Mouse (Mus musculus) mouse trophoblast stem cell (cell line): ENCODE data around the gene Cep85l.

Experiments used
- in situ Hi-C, 2 experiments: fragments of 300-500 bp; cut with MseI, MboI; formaldehyde crosslinking; loops; 2 replicates in 1 of 2; 3 replicates in 1 of 2; pipeline ENCODE4 v1.15.1; 2025

Gene Cep85l

DNA sequence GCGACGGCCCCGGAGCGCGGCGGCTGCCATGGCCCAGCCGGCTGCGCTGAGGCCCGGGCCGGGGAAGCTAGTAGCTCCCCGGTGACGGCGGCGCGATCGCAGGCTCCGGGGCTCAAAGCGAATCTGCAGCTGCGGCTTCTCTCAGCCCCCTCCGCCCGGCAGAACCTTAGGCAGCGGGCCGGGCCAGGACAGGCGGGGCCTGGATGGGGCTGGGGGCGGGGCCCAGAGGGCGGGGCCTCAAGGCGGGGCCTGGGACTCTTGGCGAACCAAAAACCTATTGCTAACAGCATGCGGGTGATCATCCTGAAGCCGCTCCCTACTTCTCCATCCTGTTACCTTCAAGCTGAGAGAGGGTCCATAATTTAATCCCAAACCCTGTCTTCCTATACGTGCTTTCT is at the start of gene Cep85l:
TSS of gene Cep85l (minus strand) at position 239 of the 398 bp plus-strand sequence.
- in situ Hi-C loops = no loop called here

GRCm38 (mm10) chr10:53428695-53429447 is 49.1 kb upstream of the Cep85l start:
- in situ Hi-C loops = no loop called here

DNA sequence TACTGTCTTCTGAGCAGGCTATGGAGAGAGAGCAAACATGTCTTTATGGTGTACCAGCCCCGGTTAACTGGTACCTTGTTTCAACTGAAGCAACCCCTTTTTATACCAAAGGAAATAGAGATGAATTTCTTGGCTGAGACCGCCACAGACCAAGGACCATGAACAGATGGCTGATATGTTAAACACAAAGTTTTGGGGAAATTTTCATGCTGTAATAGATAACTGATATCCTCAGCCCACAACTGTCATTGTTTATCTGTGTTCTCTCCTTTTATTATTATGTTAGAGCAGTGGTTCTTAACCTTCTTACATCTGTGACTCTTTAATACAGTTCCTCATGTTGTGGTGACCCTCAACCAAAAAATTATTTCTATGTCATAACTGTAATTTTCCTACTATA is 46.8 kb upstream of the Cep85l start:
- in situ Hi-C loops = no loop called here

DNA sequence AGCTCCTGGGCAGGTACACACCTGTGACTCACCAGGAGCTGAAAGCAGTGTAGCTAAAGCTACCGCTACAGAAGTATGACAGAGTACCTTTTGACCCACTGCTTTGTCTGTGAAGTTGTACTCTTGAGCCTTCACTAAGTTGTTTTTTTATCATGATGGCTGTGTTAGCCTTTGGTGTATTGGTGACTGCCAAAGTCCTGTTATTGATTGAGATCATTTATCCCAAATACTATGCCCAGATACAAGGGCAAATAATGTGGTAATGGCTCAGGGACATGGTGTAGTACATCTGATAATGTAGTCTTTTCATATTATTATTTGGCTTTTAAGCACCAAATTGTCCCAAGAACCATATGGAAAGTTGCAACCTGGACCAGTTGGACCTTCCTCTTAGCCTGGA is 43.3 kb upstream of the Cep85l start:
- in situ Hi-C loops = no loop called here

GRCm38 (mm10) chr10:53422206-53422605 is 42.5 kb upstream of the Cep85l start:
- in situ Hi-C loops = no loop called here

DNA sequence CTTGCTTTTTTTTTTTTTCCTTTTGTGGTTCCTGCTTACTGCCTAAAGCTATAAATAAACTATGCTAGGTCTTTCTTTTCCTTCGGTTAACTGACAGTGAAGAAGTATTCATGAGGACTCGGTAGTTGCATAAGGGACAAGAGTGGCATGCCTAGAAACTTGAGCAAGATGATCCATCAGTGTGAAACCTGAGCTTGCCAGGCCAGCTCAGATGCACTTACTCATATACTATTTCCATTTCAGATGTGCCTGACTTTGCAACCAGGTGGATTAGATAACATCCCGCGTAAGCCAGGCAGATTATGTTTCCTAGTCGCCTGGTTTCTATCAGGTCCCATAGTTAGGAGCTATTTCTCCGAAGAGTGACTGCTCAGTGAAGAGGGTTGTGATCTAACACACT is 41.9 kb upstream of the Cep85l start:
- in situ Hi-C loops = no loop called here

DNA sequence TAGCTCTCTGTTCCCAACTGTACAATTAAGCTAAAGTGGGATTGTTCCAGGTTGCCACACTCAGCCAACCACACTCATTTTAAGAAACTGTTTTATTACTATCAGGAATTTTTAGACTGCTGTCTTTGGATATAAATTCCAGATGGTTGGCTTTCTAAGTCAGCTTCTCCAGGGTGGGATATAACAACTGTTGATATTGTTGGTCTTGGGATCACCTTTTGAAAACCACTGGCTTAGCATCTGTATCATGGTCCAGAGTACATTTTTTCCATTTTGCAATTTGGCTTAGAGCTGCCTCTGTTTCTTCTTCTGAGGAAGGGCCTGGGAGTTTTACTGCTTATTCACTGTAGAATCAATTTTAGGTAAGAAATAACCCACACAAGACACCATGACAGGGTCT is 40.3 kb upstream of the Cep85l start:
- in situ Hi-C loops = no loop called here

DNA sequence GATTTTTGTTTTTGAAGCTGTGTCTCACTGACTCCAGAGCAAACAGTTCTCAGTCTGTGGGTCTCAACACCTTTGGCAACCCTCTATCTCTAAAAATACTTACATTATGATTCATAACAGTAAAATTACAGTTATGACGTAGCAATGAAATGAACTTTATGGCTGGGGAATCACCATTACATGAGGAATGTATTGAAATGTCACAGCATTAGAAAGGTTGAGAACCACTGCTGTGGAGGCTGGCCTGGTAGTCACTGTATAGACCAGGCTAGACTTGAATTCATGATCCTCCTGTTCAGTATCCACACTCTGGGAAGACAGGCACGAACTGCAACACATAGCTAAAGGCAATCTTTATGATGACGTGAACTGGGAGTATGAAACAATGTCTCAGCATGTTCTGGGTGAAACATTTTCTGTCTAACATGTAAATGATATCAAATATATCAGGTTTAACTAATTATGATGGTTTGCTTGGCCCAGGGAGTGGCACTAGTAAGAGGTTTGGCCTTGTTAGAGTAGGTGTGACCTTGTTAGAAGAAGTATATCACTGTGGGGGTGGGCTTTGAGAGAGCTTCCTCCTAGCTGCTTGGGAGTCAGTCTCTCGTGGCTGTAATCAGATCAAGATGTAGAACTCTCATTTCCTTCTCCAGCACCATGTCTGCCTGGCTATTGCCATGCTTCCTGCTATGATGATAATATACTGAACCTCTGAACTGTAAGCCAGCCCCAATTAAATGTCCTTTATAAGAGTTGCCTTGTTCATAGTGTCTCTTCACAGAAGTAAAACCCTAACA is 39.6 kb upstream of the Cep85l start:
- in situ Hi-C loops = no loop called here

DNA sequence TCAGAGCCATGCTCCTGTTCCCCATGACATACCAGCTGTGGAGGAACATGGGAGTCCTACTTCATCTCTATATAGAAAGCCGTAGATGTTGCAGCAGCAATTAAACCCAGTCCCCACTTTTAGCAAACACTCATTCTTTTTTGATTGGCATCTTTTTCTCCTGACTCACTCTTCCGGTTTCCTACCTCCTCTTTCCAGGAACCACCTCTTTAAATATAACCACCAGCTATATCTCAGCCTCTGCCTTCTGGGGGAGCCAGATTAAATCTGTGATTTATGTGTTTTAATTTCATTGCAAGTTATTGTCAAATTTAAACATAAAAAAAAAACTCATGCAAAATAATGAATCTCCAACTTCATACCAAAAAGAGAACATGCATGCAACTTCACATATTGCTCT is 37.3 kb upstream of the Cep85l start:
- in situ Hi-C loops = no loop called here

- in situ Hi-C loops = no loop called here
These were observed 36.5 kb upstream of the Cep85l start for GRCm38 (mm10) chr10:53416152-53416712.

GRCm38 (mm10) chr10:53415252-53415651 is 35.5 kb upstream of the Cep85l start:
- in situ Hi-C loops = no loop called here

- in situ Hi-C loops = no loop called here
These were observed 34.6 kb upstream of the Cep85l start for GRCm38 (mm10) chr10:53414092-53415085.

- in situ Hi-C loops = no loop called here
These were observed 33.2 kb upstream of the Cep85l start for GRCm38 (mm10) chr10:53412936-53413335.

- in situ Hi-C loops = no loop called here
These were observed 32.4 kb upstream of the Cep85l start for GRCm38 (mm10) chr10:53412165-53412564.

DNA sequence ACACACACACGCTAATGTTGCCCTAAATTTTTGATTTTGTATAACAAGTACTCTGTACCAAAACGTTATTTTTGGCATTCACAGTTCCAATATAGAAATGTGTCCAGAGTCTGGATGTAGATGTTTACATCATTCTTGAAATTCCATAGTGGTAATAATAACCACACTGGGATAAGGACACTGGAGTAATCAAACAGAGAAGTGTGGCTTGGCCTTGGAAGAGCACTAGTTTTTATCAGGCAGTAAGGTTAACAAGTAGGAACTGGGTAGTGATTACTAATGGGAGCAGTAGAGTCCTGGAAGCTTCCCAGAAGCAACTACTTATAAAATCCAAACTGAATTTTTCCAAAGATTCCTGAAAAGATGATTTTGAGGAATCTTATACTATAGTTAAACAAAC is 31.1 kb upstream of the Cep85l start:
- in situ Hi-C loops = no loop called here

DNA sequence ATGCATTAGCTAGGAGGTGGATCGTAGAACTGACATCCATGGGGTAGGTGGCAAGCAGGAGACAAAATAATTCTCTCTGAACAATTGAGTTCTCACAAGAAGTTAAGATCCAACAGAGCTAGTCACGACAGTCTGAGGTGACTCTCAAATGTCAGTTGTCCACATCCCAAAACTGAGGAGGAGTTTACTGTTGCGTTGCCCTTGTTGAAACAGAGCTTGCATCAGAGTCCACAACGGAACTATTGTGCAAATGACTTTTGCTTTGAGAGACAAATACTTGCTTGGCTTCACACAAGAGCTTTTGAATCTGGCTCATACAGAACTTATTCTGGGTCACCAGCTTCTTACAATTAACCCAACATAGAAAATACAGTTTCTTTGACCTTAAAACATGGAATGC is 27.7 kb upstream of the Cep85l start:
- in situ Hi-C loops = no loop called here

DNA sequence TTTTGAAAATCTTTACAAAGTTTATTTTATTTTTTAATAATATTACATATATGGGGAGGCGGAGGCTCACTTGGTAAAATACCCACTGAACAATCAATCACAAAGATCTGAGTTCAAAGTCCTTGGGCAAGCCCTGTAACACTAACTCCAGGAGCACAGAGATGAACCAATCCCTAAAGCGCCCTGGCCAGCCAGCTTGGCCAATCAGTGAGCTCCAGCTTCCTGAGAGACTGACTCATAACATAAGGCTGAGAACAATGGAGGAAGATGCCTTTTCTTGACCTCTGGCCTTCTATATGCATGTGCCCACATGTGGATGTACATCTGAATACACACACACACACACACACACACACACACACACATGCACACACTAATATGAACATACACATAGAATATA is 27.1 kb upstream of the Cep85l start:
- in situ Hi-C loops = no loop called here

DNA sequence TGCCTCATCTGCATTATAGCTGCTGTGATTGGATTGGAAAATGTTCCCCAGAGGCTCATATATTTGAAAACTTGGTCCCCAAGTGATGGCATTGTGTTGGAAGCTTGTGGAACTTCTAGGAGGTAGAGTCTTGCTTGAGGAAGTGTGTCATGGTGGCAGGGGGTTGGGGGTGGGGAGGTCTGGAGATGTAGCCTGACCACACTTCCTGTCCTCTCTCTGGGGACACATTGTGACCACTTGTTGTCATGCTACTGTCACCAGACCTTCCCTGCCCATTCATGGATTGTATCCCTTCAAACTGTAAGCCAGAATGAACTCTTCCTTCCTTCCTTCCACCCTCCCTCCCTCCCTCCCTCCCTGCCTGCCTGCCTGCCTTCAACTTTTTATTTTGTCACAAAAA is 22.5 kb upstream of the Cep85l start:
- in situ Hi-C loops = no loop called here

GRCm38 (mm10) chr10:53399053-53399452 is 19.3 kb upstream of the Cep85l start:
- in situ Hi-C loops = no loop called here

DNA sequence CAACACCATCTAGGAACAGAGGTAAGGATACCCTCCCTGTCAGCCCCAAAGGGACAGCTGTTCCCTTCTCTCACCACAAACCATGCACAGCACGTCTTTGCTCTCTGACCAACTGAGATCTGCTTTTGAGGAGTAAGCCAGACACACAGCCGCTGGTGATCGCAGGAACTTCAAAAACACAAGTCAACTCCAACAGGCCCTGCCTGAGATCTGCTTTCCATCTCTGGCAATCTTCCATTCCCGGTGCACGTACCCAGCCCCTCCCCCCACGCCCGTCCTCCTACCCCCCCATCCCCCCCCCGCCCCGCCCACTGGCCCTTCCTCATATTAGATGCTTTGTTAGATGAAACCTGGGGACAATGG is 18.8 kb upstream of the Cep85l start:
- in situ Hi-C loops = no loop called here

- in situ Hi-C loops = no loop called here
These were observed 18.2 kb upstream of the Cep85l start for GRCm38 (mm10) chr10:53397846-53398539.
